Mouse (Mus musculus) stomach, embryonic 16.5 days (tissue): ENCODE measurements around the gene Gm17268. TPM values are rescaled to one million over a fixed set of nuclear protein-coding genes. Genes with fewer than 3 reads are reported as not detected.

Experiments
- ATAC-seq: fragments of 200-750 bp; cut with Nextera tagmentation; 2 replicates; pipeline ENCODE4 v1.8.0; 2017; ENCODE audit warnings: moderate number of reproducible peaks, moderate TSS enrichment; ENCODE audit not compliant: insufficient read depth, low FRiP score
- H3K27ac ChIP-seq: fragments of 300-500 bp; sonication (generic); 2 replicates; pipeline ENCODE4 v1.5.1; 2014; ENCODE audit warnings: low read length
- H3K27me3 ChIP-seq: fragments of 300-500 bp; sonication (generic); 2 replicates; pipeline ENCODE4 v1.6.1; 2014; ENCODE audit warnings: low read length, control low read depth, mixed read lengths; ENCODE audit not compliant: control insufficient read depth, insufficient read depth
- H3K36me3 ChIP-seq: fragments of 300-500 bp; sonication (generic); 2 replicates; pipeline ENCODE4 v1.6.1; 2014; ENCODE audit warnings: low read length; ENCODE audit not compliant: control insufficient read depth, insufficient read depth
- H3K4me1 ChIP-seq: fragments of 300-500 bp; sonication (generic); 2 replicates; pipeline ENCODE4 v1.6.1; 2014; ENCODE audit warnings: low read length, control low read depth, mixed read lengths; ENCODE audit not compliant: control insufficient read depth, insufficient read depth
- H3K4me2 ChIP-seq: fragments of 300-500 bp; sonication (generic); 2 replicates; pipeline ENCODE4 v1.6.1; 2014; ENCODE audit warnings: low read depth, low read length, mixed read lengths
- H3K4me3 ChIP-seq: fragments of 300-500 bp; sonication (generic); replicated peaks from 2 replicates; pipeline ENCODE4 v1.5.1; 2014; ENCODE audit warnings: mild to moderate bottlenecking, low read length
- H3K9ac ChIP-seq: fragments of 300-500 bp; sonication (generic); 2 replicates; pipeline ENCODE4 v1.6.1; 2014; ENCODE audit warnings: low read length
- H3K9me3 ChIP-seq: fragments of 300-500 bp; sonication (generic); replicated peaks from 2 replicates; pipeline ENCODE4 v1.6.1; 2016; ENCODE audit warnings: low read length, control low read depth; ENCODE audit not compliant: control insufficient read depth
- WGBS: fragments of 180-500 bp; shearing (Covaris S2); extraction: QIAGEN DNeasy Blood & Tissue Kit; methylation state at CpG from one replicate; pipeline ENCODE4 v1.1.7; 2014; 5-methylcytosine and 5-hydroxymethylcytosine counted together
- polyA plus RNA-seq: library from polyadenylated mRNA; unstranded; fragments of >200 nt; fragmentation: Nextera tagmentation; extraction: Ambion mirVana; gene quantifications from 2 replicates; pipeline ENCODE4 v1.2.1, GENCODE M21; 2015

Gm17268 gene
- polyA plus RNA-seq, 1 experiment from 2014 or later: not detected

GRCm38 (mm10) chr11:82066953-82067571 lies 28.7 kb upstream of the Gm17268 start:
- Histone ChIP-seq H3K27ac (no peak overlapping the region), H3K36me3 (no peaks in the 10 kb centered on the region), H3K9ac (no peak overlapping the region), H3K4me1 (0 out of 2 replicates have a peak, but pooled peaks cover 5% of the 10 kb centered on the region), H3K4me3 (no peak overlapping the region), H3K27me3 (no peaks in the 10 kb centered on the region), H3K9me3 (no peaks in the 10 kb centered on the region), H3K4me2 (no peak overlapping the region)
- 76% methylated on average over 7 of the region's 7 CpGs for WGBS
- no peak for ATAC-seq

DNA sequence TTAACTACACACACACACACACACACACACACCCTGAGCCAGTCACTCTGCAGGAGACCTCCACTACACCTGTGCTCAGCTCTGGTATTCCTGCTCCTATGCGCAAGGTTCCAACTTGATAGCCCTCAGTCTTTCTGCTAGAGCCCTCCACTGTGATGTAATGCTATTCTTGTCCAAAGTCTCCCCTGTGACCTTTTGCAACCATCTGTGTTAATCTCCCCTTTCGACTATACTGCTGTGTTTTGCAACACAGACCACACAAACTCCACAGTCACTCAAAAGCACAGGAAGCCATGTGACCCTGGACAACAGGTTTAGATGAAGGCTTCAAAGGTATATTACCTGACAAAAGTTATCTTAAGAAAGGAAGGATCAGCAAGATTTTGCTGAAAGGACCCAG lies 25.1 kb upstream of the Gm17268 start:
- Histone ChIP-seq H3K4me1 (no peaks in the 10 kb centered on the region), H3K27me3 (no peaks in the 10 kb centered on the region), H3K9me3 (no peaks in the 10 kb centered on the region), H3K9ac (no peak overlapping the region), H3K4me3 (no peak overlapping the region), H3K27ac (no peak overlapping the region), H3K36me3 (no peaks in the 10 kb centered on the region), H3K4me2 (no peak overlapping the region)
- WGBS: 65% methylated on average over 2 of the region's 2 CpGs
- ATAC-seq: no peak

GRCm38 (mm10) chr11:82062226-82062625 lies 23.9 kb upstream of the Gm17268 start:
- no peaks in the 10 kb centered on the region for H3K4me1 ChIP-seq
- no peaks in the 10 kb centered on the region for H3K9me3 ChIP-seq
- H3K27me3 ChIP-seq: no peaks in the 10 kb centered on the region
- no peak overlapping the region for H3K4me2 ChIP-seq
- no peaks in the 10 kb centered on the region for H3K36me3 ChIP-seq
- no peak for ATAC-seq
- no peak overlapping the region for H3K4me3 ChIP-seq
- H3K9ac ChIP-seq: no peak overlapping the region
- WGBS: 71% methylated on average over 3 of the region's 3 CpGs
- no peak overlapping the region for H3K27ac ChIP-seq

DNA sequence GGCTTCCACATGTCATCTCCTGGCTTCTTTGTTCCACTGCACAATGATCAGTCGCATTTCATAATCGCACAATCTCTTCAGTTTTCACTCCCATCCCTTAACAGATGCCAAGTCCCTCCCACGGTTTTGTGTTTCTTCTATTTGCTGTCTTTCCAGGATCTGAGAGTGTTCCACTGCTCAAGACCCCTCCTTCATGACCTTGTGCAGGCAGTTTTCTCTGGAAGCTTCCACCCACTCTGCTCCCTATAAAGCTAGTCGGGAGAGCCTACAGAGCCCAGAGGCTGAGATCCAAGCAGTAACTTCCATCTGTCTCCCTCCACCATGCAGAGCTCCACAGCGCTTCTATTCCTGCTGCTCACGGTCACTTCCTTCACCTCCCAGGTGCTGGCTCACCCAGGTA lies 19.3 kb upstream of the Gm17268 start, which contains the start of gene Ccl11:
Gene Ccl11, plus strand, starts transcription at position 178 of the 400 bp plus-strand sequence.
- H3K4me2 ChIP-seq: peak within 1 kb of the TSS; percentile 34
- H3K4me3 ChIP-seq: peak within 1 kb of the TSS; percentile 29
- no peaks in the 10 kb centered on the region for H3K36me3 ChIP-seq
- peak within 1 kb of the TSS; percentile 54 for H3K9ac ChIP-seq
- H3K27me3 ChIP-seq: no peaks in the 10 kb centered on the region
- peak; percentile 47; the same call in 1 of the 2 replicates for ATAC-seq
- WGBS: 56% methylated on average over 6 of the region's 6 CpGs
- no peak within 1 kb of the TSS for H3K27ac ChIP-seq
- H3K9me3 ChIP-seq: no peaks in the 10 kb centered on the region
- no peaks in the 10 kb centered on the region for H3K4me1 ChIP-seq

- no peak for ATAC-seq
- Histone ChIP-seq H3K4me2 (no peak overlapping the region), H3K27ac (no peak overlapping the region), H3K4me3 (no peak overlapping the region), H3K9me3 (no peaks in the 10 kb centered on the region), H3K9ac (no peak overlapping the region), H3K36me3 (no peaks in the 10 kb centered on the region), H3K4me1 (no peaks in the 10 kb centered on the region), H3K27me3 (no peaks in the 10 kb centered on the region)
- WGBS: 74% methylated on average over 7 of the region's 7 CpGs
Measured at GRCm38 (mm10) chr11:82053849-82054248, 15.5 kb upstream of the Gm17268 start.

- H3K27ac ChIP-seq: no peak overlapping the region
- no peak overlapping the region for H3K9ac ChIP-seq
- H3K27me3 ChIP-seq: no peaks in the 10 kb centered on the region
- H3K9me3 ChIP-seq: no peaks in the 10 kb centered on the region
- 38% methylated on average over 6 of the region's 6 CpGs for WGBS
- no peak overlapping the region for H3K4me2 ChIP-seq
- H3K4me1 ChIP-seq: no peaks in the 10 kb centered on the region
- ATAC-seq: no peak
- H3K36me3 ChIP-seq: no peaks in the 10 kb centered on the region
- no peak overlapping the region for H3K4me3 ChIP-seq
Measured at GRCm38 (mm10) chr11:82047746-82048415, 9.5 kb upstream of the Gm17268 start.

DNA sequence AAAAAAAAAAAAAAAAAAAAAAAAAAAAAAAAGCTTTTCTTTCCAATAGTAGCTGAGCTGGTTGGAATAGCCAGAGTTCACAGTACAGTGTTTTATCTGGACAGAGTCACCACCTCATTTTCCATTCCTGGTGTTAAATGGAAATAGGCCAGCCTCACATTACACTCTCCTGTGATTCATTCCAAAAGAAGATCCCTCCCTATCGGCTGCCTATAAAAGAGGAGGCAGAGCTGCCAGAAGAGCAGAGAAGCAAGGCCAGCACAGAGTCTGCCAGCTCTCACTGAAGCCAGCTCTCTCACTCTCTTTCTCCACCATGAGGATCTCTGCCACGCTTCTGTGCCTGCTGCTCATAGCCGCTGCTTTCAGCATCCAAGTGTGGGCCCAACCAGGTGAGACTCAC lies 7.1 kb upstream of the Gm17268 start, which contains the start of gene Ccl7:
Gene Ccl7, plus strand, starts transcription at position 242 of the 400 bp plus-strand sequence.
- Histone ChIP-seq H3K4me1 (no peaks in the 10 kb centered on the region), H3K4me3 (no peak within 1 kb of the TSS), H3K9me3 (no peaks in the 10 kb centered on the region), H3K27me3 (no peaks in the 10 kb centered on the region), H3K36me3 (no peaks in the 10 kb centered on the region), H3K4me2 (no peak within 1 kb of the TSS), H3K27ac (no peak within 1 kb of the TSS), H3K9ac (no peak within 1 kb of the TSS)
- no peak for ATAC-seq
- 71% methylated on average over 3 of the region's 3 CpGs for WGBS

DNA sequence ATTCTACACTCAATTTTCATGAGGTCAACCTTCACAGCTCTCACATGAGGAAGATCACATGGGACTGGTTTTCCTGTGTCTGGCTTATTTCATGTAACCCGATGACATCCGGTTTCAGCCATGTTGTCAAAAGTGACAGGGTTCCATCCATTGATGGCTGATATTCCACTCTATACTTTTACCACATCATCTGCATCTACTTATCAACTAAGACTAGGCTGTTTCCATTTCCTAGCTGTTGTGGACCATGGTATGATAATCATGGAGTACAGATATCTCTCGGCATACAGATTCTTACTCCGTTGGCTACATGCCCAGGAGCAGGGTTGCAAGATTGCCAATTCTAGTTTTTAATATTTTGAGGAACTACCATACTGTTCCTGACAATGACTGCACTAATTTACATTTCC lies 3.3 kb upstream of the Gm17268 start:
- Histone ChIP-seq H3K9me3 (no peaks in the 10 kb centered on the region), H3K4me2 (no peak overlapping the region), H3K9ac (no peak overlapping the region), H3K27me3 (no peaks in the 10 kb centered on the region), H3K4me3 (no peak overlapping the region), H3K4me1 (no peaks in the 10 kb centered on the region), H3K36me3 (no peaks in the 10 kb centered on the region), H3K27ac (no peak overlapping the region)
- WGBS: 79% methylated on average over 4 of the region's 4 CpGs
- no peak for ATAC-seq

DNA sequence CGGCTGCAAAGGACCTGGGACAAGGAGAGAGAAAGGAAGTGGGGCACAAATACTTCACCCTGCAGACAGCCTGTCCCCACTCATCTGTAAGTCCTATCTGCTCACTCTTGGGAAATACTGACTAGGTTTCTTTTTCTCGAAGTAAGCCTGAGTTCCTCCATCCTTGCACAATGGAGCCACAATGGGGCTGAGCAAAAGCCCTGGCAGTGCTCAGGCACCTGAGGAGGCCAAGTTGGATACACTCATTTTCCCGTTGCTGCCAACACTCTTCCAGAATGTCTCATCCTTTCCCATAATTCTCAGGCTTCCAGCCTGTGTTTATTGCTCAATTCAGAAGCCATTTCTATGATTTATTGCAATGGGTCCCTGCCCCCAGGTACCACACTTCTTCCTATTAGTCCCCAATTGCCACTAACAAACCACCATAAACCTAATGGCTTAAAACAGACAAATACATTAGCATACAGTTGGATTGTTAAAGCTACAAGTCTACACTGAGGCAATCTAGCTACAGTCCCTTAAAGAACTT lies 834 bp upstream of the Gm17268 start:
- H3K4me3 ChIP-seq: no peak overlapping the region
- no peaks in the 10 kb centered on the region for H3K9me3 ChIP-seq
- H3K9ac ChIP-seq: no peak overlapping the region
- no peaks in the 10 kb centered on the region for H3K36me3 ChIP-seq
- no peak overlapping the region for H3K27ac ChIP-seq
- ATAC-seq: no peak
- H3K27me3 ChIP-seq: no peaks in the 10 kb centered on the region
- 0 out of 2 replicates have a peak, but pooled peaks cover 11% of the 10 kb centered on the region for H3K4me1 ChIP-seq
- WGBS: 62% methylated on average over 3 of the region's 3 CpGs
- H3K4me2 ChIP-seq: no peak overlapping the region
